Mouse (Mus musculus) liver, adult 2 months (tissue): Measurements from ENCODE around the gene Atox1.

Experiments
- CTCF ChIP-seq: fragments of 200-500 bp; IDR thresholded peaks from 2 replicates; pipeline ENCODE4 v1.5.1; 2011; ENCODE audit warnings: low read depth, low read length, control low read depth
- POLR2A ChIP-seq: fragments of 200-500 bp; IDR thresholded peaks from 2 replicates; pipeline ENCODE4 v1.6.1; 2011; ENCODE audit warnings: low read length, control low read depth; ENCODE audit not compliant: insufficient read depth; ENCODE audit errors: extremely low read depth

DNA sequence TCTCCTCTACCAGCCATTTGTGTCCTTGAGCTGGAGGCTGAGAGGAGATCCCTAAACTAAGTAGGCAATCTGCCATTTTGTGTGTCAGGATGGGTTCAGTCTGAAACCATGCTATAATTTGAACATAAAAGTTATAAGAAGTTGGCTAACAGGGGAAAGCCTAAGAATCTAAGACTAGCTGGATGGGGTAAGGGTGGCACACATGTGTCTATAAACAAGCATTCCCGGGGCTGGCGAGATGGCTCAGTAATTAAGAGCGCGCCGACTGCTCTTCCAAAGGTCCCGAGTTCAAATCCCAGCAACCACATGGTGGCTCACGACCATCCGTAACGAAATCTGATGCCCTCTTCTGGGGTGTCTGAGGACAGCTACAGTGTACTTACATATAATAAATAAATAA lies 1.1 kb upstream of the Atox1 start:
- TF ChIP-seq POLR2A (no peak), CTCF (no peak)
